ENCODE assay signal across 8 mouse cellular contexts in the genomic region with DNA sequence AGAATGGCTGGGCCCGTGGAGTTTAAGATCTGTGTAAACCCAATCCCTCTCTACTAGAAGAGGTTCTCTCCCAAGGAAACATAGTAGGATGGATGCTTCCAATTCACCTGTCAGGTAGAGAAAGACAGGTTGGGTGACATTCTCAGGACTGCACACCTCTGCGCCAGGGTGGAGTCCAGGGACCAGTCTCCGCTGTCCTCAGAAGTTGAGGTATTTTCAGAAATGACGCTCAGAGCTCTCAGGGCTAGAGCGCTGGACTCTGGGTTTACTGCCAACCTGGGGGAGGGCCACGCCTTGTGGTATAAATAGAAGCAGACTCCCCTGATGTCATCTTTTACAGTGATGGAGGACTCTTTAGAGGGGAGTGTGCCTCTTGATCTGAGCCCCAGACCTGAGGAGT. TPM values are rescaled to one million over a fixed set of nuclear protein-coding genes. Genes with fewer than 3 reads are reported as not detected.
A peak's percentile ranks its signal among the peaks of the same experiment; 100 is the strongest.
DNase-seq lines count a peak whose midpoint lies in the region; ATAC-seq and TF ChIP-seq lines count a peak whose summit lies in the region.

No protein-coding gene starts in this region.

- no peak for TF ChIP-seq RAD21 in CH12.LX (IDR thresholded peaks at IDR 0.05; ENCODE audit: low read depth, low read length)

- DNase-seq in CH12.LX (ENCODE audit: extremely low read depth) = peak; percentile 48
- no peak for DNase-seq in embryonic facial prominence, embryonic 11.5 days (ENCODE audit: low spot score)
- no peak for DNase-seq in right cerebral cortex, postnatal 14 days
- DNase-seq in layer of hippocampus, adult 9-10 months (ENCODE audit: low spot score) = no peak
- DNase-seq in adrenal gland, adult 8-10 months = no peak

- peaks cover 5 to 18% of the 10 kb centered on the region in 2 experiments for H3K36me3 ChIP-seq in CH12.LX (replicated peaks in 1 of 2; ENCODE audit: control insufficient read depth in 1 of 2, insufficient read depth in 1 of 2, low read length in 1 of 2)
- H3K36me3 ChIP-seq in embryonic facial prominence, embryonic 11.5 days (replicated peaks; ENCODE audit: control insufficient read depth, insufficient read depth, low read depth, low read length) = no peaks in the 10 kb centered on the region
- H3K36me3 ChIP-seq in heart, embryonic 12.5 days = peaks cover 8% of the 10 kb centered on the region
- peaks cover 6% of the 10 kb centered on the region for H3K36me3 ChIP-seq in limb, embryonic 15.5 days
- peaks cover 4% of the 10 kb centered on the region; the same call in 1 of the 2 replicates for H3K36me3 ChIP-seq in neural tube, embryonic 12.5 days

- H3K4me1 ChIP-seq in CH12.LX (ENCODE audit: control insufficient read depth in 1 of 2, insufficient read depth in 2 of 2) = peaks cover 8 to 35% of the 10 kb centered on the region in 2 experiments; a peak in 3 of 4 replicates
- H3K4me1 ChIP-seq in embryonic facial prominence, embryonic 11.5 days (ENCODE audit: control insufficient read depth, insufficient read depth, low read length) = no peaks in the 10 kb centered on the region
- H3K4me1 ChIP-seq in heart, embryonic 12.5 days (replicated peaks) = peaks cover 48% of the 10 kb centered on the region
- peaks cover 35% of the 10 kb centered on the region for H3K4me1 ChIP-seq in limb, embryonic 15.5 days
- peaks cover 15% of the 10 kb centered on the region; the same call in 1 of the 2 replicates for H3K4me1 ChIP-seq in neural tube, embryonic 12.5 days

- no peak overlapping the region for H3K27ac ChIP-seq in CH12.LX (ENCODE audit: insufficient read depth, low read depth)
- peak overlapping the region; percentile 10; the same call in 1 of the 2 replicates for H3K27ac ChIP-seq in embryonic facial prominence, embryonic 11.5 days (replicated peaks; ENCODE audit: low read depth, low read length)
- peak overlapping the region; percentile 90 for H3K27ac ChIP-seq in heart, embryonic 12.5 days (ENCODE audit: poor library complexity, severe bottlenecking)
- peak overlapping the region; percentile 90 for H3K27ac ChIP-seq in limb, embryonic 15.5 days
- no peak overlapping the region for H3K27ac ChIP-seq in neural tube, embryonic 12.5 days

- peak overlapping the region; percentile 95 for H3K4me2 ChIP-seq in CH12.LX (ENCODE audit: insufficient read depth, low read depth, poor library complexity, severe bottlenecking)
- no peak overlapping the region for H3K4me2 ChIP-seq in embryonic facial prominence, embryonic 11.5 days (ENCODE audit: low read depth, low read length)
- peak overlapping the region; percentile 77 for H3K4me2 ChIP-seq in heart, embryonic 12.5 days
- H3K4me2 ChIP-seq in limb, embryonic 15.5 days = peak overlapping the region; percentile 60
- H3K4me2 ChIP-seq in neural tube, embryonic 12.5 days (replicated peaks) = peak overlapping the region; percentile 61

- no peak for ATAC-seq in embryonic facial prominence, embryonic 11.5 days (replicated peaks; ENCODE audit: insufficient number of reproducible peaks, low FRiP score, low TSS enrichment, low read depth)
- 0 out of 2 replicates have a peak, but pooled peaks have one; percentile 10 for ATAC-seq in heart, embryonic 12.5 days (ENCODE audit: insufficient number of reproducible peaks, low FRiP score)
- no peak for ATAC-seq in limb, embryonic 15.5 days (ENCODE audit: insufficient number of reproducible peaks, low FRiP score, low TSS enrichment, low read depth)
- ATAC-seq in neural tube, embryonic 12.5 days (ENCODE audit: low FRiP score, low read depth) = no peak

- H3K79me2 ChIP-seq in CH12.LX (replicated peaks; ENCODE audit: control insufficient read depth, extremely low read depth, insufficient read depth, poor library complexity, severe bottlenecking) = no peaks in the 10 kb centered on the region

- H3K27me3 ChIP-seq in CH12.LX (replicated peaks) = peaks cover 40% of the 10 kb centered on the region
- H3K27me3 ChIP-seq in embryonic facial prominence, embryonic 11.5 days (ENCODE audit: control insufficient read depth, insufficient read depth, low read length) = no peaks in the 10 kb centered on the region
- H3K27me3 ChIP-seq in heart, embryonic 12.5 days (replicated peaks) = no peaks in the 10 kb centered on the region
- H3K27me3 ChIP-seq in limb, embryonic 15.5 days = no peaks in the 10 kb centered on the region; the same call in 1 of the 2 replicates
- H3K27me3 ChIP-seq in neural tube, embryonic 12.5 days (replicated peaks) = no peaks in the 10 kb centered on the region

- TF ChIP-seq EP300 in CH12.LX (IDR thresholded peaks at IDR 0.05; ENCODE audit: low read length) = no peak

- H3K9ac ChIP-seq in CH12.LX (ENCODE audit: insufficient read depth, low read depth) = peak overlapping the region; percentile 60; the same call in 1 of the 2 replicates
- peak overlapping the region; percentile 50; the same call in 1 of the 2 replicates for H3K9ac ChIP-seq in embryonic facial prominence, embryonic 11.5 days (replicated peaks; ENCODE audit: low read length)
- peak overlapping the region; percentile 52; the same call in 1 of the 2 replicates for H3K9ac ChIP-seq in heart, embryonic 12.5 days
- H3K9ac ChIP-seq in limb, embryonic 15.5 days = no peak overlapping the region
- H3K9ac ChIP-seq in neural tube, embryonic 12.5 days = peak overlapping the region; percentile 54; the same call in 1 of the 2 replicates

- no peak for TF ChIP-seq POLR2A in CH12.LX (IDR thresholded peaks at IDR 0.05; ENCODE audit: low read depth, low read length)

- in situ Hi-C loops in CH12.LX (cut with MboI; ENCODE audit: low pct_ligation_motif_present, low pct_unique_long_range_greater_than_20kb, low sequenced_read_pairs) = loop anchor here (10.0 kb wide), 1 partner anchor 47 kb away; no protein-coding TSS in a partner anchor

- WGBS in embryonic facial prominence, embryonic 11.5 days = 82% methylated on average over 6 of the region's 6 CpGs
- WGBS in heart, embryonic 12.5 days = 46% methylated on average over 6 of the region's 6 CpGs
- 58% methylated on average over 6 of the region's 6 CpGs for WGBS in limb, embryonic 15.5 days
- 82% methylated on average over 6 of the region's 6 CpGs for WGBS in neural tube, embryonic 12.5 days

- peak overlapping the region in 2 of 3 experiments; percentile 53 to 69 for H3K4me3 ChIP-seq in CH12.LX (replicated peaks in 1 of 3; ENCODE audit: low read depth in 2 of 3, low read length in 2 of 3, poor library complexity in 1 of 3)
- H3K4me3 ChIP-seq in embryonic facial prominence, embryonic 11.5 days (ENCODE audit: low read depth, low read length) = no peak overlapping the region
- H3K4me3 ChIP-seq in heart, embryonic 12.5 days = no peak overlapping the region
- H3K4me3 ChIP-seq in limb, embryonic 15.5 days = peak overlapping the region; percentile 55; the same call in 1 of the 2 replicates
- no peak overlapping the region for H3K4me3 ChIP-seq in neural tube, embryonic 12.5 days

- H3K9me3 ChIP-seq in CH12.LX (replicated peaks; ENCODE audit: low read length) = no peaks in the 10 kb centered on the region
- no peaks in the 10 kb centered on the region for H3K9me3 ChIP-seq in embryonic facial prominence, embryonic 11.5 days (replicated peaks; ENCODE audit: control insufficient read depth, low read length)
- no peaks in the 10 kb centered on the region for H3K9me3 ChIP-seq in heart, embryonic 12.5 days (replicated peaks)
- no peaks in the 10 kb centered on the region for H3K9me3 ChIP-seq in limb, embryonic 15.5 days
- no peaks in the 10 kb centered on the region for H3K9me3 ChIP-seq in neural tube, embryonic 12.5 days

- dilution Hi-C loops in CH12.LX (cut with MboI; ENCODE audit: extremely low pct_ligation_motif_present, extremely low pct_unique_long_range_greater_than_20kb, low sequenced_read_pairs) = no loop called here

- TF ChIP-seq CTCF in CH12.LX (conservative IDR thresholded peaks at IDR 0.05 in 1 of 2, IDR thresholded peaks at IDR 0.05 in 1 of 2; ENCODE audit: low read depth in 2 of 2, low read length in 2 of 2) = no peak

TF ChIP-seq in CH12.LX, 34 proteins besides CTCF, POLR2A, EP300 and RAD21 (continues in another document):
- TF ChIP-seq ZKSCAN1 (IDR thresholded peaks at IDR 0.05; ENCODE audit: borderline replicate concordance, low read depth, low read length) (no peak), GABPA (IDR thresholded peaks at IDR 0.05; ENCODE audit: insufficient replicate concordance, low read depth, low read length) (no peak), E2F4 (IDR thresholded peaks at IDR 0.05; ENCODE audit: insufficient replicate concordance, low read depth, low read length) (no peak), KAT2A (IDR thresholded peaks at IDR 0.05; ENCODE audit: insufficient replicate concordance, low read length) (no peak), RCOR1 (conservative IDR thresholded peaks at IDR 0.05; ENCODE audit: low read depth, low read length) (no peak), MYC (IDR thresholded peaks at IDR 0.05; ENCODE audit: low read depth, low read length) (no peak), IRF4 (IDR thresholded peaks at IDR 0.05; ENCODE audit: low read depth, low read length) (no peak), SMC3 (IDR thresholded peaks at IDR 0.05; ENCODE audit: low read depth, low read length) (no peak), MAFK (IDR thresholded peaks at IDR 0.05; ENCODE audit: insufficient replicate concordance, low read length) (no peak), PAX5 (IDR thresholded peaks at IDR 0.05; ENCODE audit: low read length) (no peak), MEF2A (IDR thresholded peaks at IDR 0.05; ENCODE audit: borderline replicate concordance, low read depth, low read length) (peak; percentile 86)

RNA-seq across cellular contexts. Expression of a gene that starts 0.6 kb away (rescaled TPM):
- total RNA-seq in CH12.LX (2012; rRNA removed) (21.8 and 25.3 TPM in 2 replicates), CH12.LX (2014; rRNA removed) (31.0 and 35.7 TPM in 2 replicates)
- polyA plus RNA-seq in CH12.LX (2012; ENCODE audit: insufficient read length, low read depth) = 16.9 and 18.3 TPM in 2 replicates
- polyA plus RNA-seq in embryonic facial prominence, embryonic 11.5 days (2014; fragmentation: Nextera tagmentation; extraction: Ambion mirVana) = 61.0 and 68.9 TPM in 2 replicates
- polyA plus RNA-seq in heart, embryonic 12.5 days (2016; fragmentation: Nextera tagmentation; extraction: Ambion mirVana) = 34.2 and 35.3 TPM in 2 replicates
- 52.2 and 52.7 TPM in 2 replicates for polyA plus RNA-seq in limb, embryonic 15.5 days (2015; fragmentation: Nextera tagmentation; extraction: Ambion mirVana)
- polyA plus RNA-seq in neural tube, embryonic 12.5 days (2016; fragmentation: Nextera tagmentation; extraction: Ambion mirVana) = 38.4 and 39.8 TPM in 2 replicates
- 10 to 100 TPM; 10.3 to 15.5 (median 13.8) TPM for total RNA-seq in adrenal gland, adult 8-10 months (2022)

RNA-seq across cellular contexts. Expression of a gene that starts 41.6 kb away (rescaled TPM):
- total RNA-seq in CH12.LX (2012; rRNA removed) = 18.0 and 21.1 TPM in 2 replicates
- 25.5 and 31.6 TPM in 2 replicates for total RNA-seq in CH12.LX (2014; rRNA removed)
- polyA plus RNA-seq in CH12.LX (2012; ENCODE audit: insufficient read length, low read depth) = 33.6 and 35.1 TPM in 2 replicates
- polyA plus RNA-seq in embryonic facial prominence, embryonic 11.5 days (2014; fragmentation: Nextera tagmentation; extraction: Ambion mirVana) = 10.9 and 14.3 TPM in 2 replicates
- 12.6 and 13.0 TPM in 2 replicates for polyA plus RNA-seq in heart, embryonic 12.5 days (2016; fragmentation: Nextera tagmentation; extraction: Ambion mirVana)
- 12.9 TPM in 2 replicates for polyA plus RNA-seq in limb, embryonic 15.5 days (2015; fragmentation: Nextera tagmentation; extraction: Ambion mirVana)
- polyA plus RNA-seq in neural tube, embryonic 12.5 days (2016; fragmentation: Nextera tagmentation; extraction: Ambion mirVana) = 10.4 and 10.9 TPM in 2 replicates
- total RNA-seq in adrenal gland, adult 8-10 months (2022) = 10 to 100 TPM; 34.0 to 49.4 (median 39.6) TPM

Comparison
In these comparisons a context has a peak if more than half of its experiments do, and no peak if none do; other contexts are left out.
1. H3K27ac ChIP-seq: peak in embryonic facial prominence, embryonic 11.5 days (single experiment), heart, embryonic 12.5 days (single experiment) and limb, embryonic 15.5 days (single experiment); none in CH12.LX (single experiment) and neural tube, embryonic 12.5 days (single experiment).
2. H3K4me3 ChIP-seq: peak in CH12.LX (2 of 3) and limb, embryonic 15.5 days (single experiment); none in embryonic facial prominence, embryonic 11.5 days (single experiment), heart, embryonic 12.5 days (single experiment) and neural tube, embryonic 12.5 days (single experiment).